Mouse (Mus musculus) liver, embryonic 14.5 days (tissue): Measurements from ENCODE around the gene Cyp17a1. TPM values are rescaled to one million over a fixed set of nuclear protein-coding genes. Genes with fewer than 3 reads are reported as not detected.
A peak's percentile ranks its signal among the peaks of the same experiment; 100 is the strongest.

Experiments used
- ATAC-seq: fragments of 200-750 bp; cut with Nextera tagmentation; 2 replicates; pipeline ENCODE4 v1.8.0; 2017; ENCODE audit warnings: moderate number of reproducible peaks, mild to moderate bottlenecking, moderate library complexity; ENCODE audit not compliant: insufficient read depth
- DNase-seq, 3 experiments: peaks; one replicate each; pipeline ENCODE4 v3.0.0-alpha.2; 2012 to 2013; ENCODE audit warnings: low read depth in 3 of 3, low spot score in 3 of 3
- H3K27ac ChIP-seq: fragments of 300-500 bp; sonication (generic); 2 replicates; pipeline ENCODE4 v1.5.1; 2014; ENCODE audit warnings: moderate library complexity, mild to moderate bottlenecking, control low read depth, inconsistent platforms
- H3K27me3 ChIP-seq: fragments of 300-500 bp; sonication (generic); 2 replicates; pipeline ENCODE4 v1.6.1; 2014; ENCODE audit warnings: mild to moderate bottlenecking, low read length, moderate library complexity; ENCODE audit not compliant: control insufficient read depth, insufficient read depth
- H3K36me3 ChIP-seq: fragments of 300-500 bp; sonication (generic); replicated peaks from 2 replicates; pipeline ENCODE4 v1.6.1; 2014; ENCODE audit warnings: low read depth; ENCODE audit not compliant: control insufficient read depth, insufficient read depth
- H3K4me1 ChIP-seq, 2 experiments: fragments of 200-500 bp in 1 of 2; fragments of 300-500 bp in 1 of 2; sonication (generic) in 1 of 2; replicated peaks; 2 replicates each; pipeline ENCODE4 v1.6.1; 2012 to 2014; ENCODE audit warnings: antibody characterized with exemption in 1 of 2, inconsistent platforms in 1 of 2, low read length in 1 of 2; ENCODE audit not compliant: control insufficient read depth in 2 of 2, insufficient read depth in 2 of 2
- H3K4me2 ChIP-seq: fragments of 300-500 bp; sonication (generic); 2 replicates; pipeline ENCODE4 v1.6.1; 2014; ENCODE audit warnings: low read depth, mild to moderate bottlenecking, control low read depth, moderate library complexity
- H3K4me3 ChIP-seq, 2 experiments: fragments of 200-500 bp in 1 of 2; fragments of 300-500 bp in 1 of 2; sonication (generic) in 1 of 2; 2 replicates each; pipeline ENCODE4 v1.5.1; 2012 to 2014; ENCODE audit warnings: low read depth in 2 of 2, low read length in 2 of 2, mild to moderate bottlenecking in 2 of 2, control low read depth in 1 of 2, inconsistent platforms in 1 of 2, moderate library complexity in 1 of 2; ENCODE audit not compliant: insufficient read depth in 1 of 2
- H3K9ac ChIP-seq: fragments of 300-500 bp; sonication (generic); replicated peaks from 2 replicates; pipeline ENCODE4 v1.6.1; 2014; ENCODE audit warnings: mild to moderate bottlenecking, control low read depth, moderate library complexity
- H3K9me3 ChIP-seq: fragments of 300-500 bp; sonication (generic); 2 replicates; pipeline ENCODE4 v1.6.1; 2016; ENCODE audit warnings: low read length, mixed read lengths; ENCODE audit not compliant: control insufficient read depth
- CTCF ChIP-seq: IDR thresholded peaks from 2 replicates; pipeline ENCODE4 v1.5.1; 2016; ENCODE audit warnings: antibody characterized with exemption, low read depth, control low read depth
- EP300 ChIP-seq: IDR thresholded peaks from 2 replicates; pipeline ENCODE4 v1.6.1; 2016; ENCODE audit warnings: antibody characterized with exemption, low read depth
- WGBS: fragments of 180-500 bp; shearing (Covaris S2); extraction: QIAGEN DNeasy Blood & Tissue Kit; methylation state at CpG from one replicate; pipeline ENCODE4 v1.1.7; 2014; ENCODE audit not compliant: insufficient replicate concordance; 5-methylcytosine and 5-hydroxymethylcytosine counted together
- polyA plus RNA-seq, 2 experiments: library from polyadenylated mRNA; depleted of rRNA in 1 of 2; stranded (reverse) in 1 of 2; unstranded in 1 of 2; fragments of >200 nt; fragmentation: Nextera tagmentation in 1 of 2; extraction: Ambion mirVana in 1 of 2; gene quantifications; 2 replicates each; pipeline versions ENCODE4 v1.2.1 to v1.2.3; 2012 to 2014

Gene Cyp17a1
- polyA plus RNA-seq, 2 experiments, result 0.06 to 0.13 TPM

GRCm38 (mm10) chr19:46657339-46658020 is 15.5 kb downstream of the Cyp17a1 start:
- Histone ChIP-seq H3K4me1 (peaks cover 0 to 5% of the 10 kb centered on the region in 2 experiments; a peak in 1 of 4 replicates), H3K9me3 (no peaks in the 10 kb centered on the region), H3K9ac (no peak overlapping the region), H3K36me3 (peaks cover 16% of the 10 kb centered on the region), H3K4me2 (no peak overlapping the region), H3K27me3 (no peaks in the 10 kb centered on the region), H3K4me3 (no peak overlapping the region), H3K27ac (no peak overlapping the region)
- WGBS, result 73% methylated on average over 3 of the region's 3 CpGs
- no peak for ATAC-seq
- DNase-seq, result no peak
- TF ChIP-seq CTCF (peak; percentile 68), EP300 (no peak)

- Histone ChIP-seq H3K9ac (no peak overlapping the region), H3K4me2 (no peak overlapping the region), H3K4me3 (no peak overlapping the region), H3K27ac (no peak overlapping the region), H3K4me1 (no peaks in the 10 kb centered on the region; a peak in 1 of 4 replicates), H3K27me3 (no peaks in the 10 kb centered on the region), H3K9me3 (no peaks in the 10 kb centered on the region), H3K36me3 (peaks cover 20% of the 10 kb centered on the region)
- TF ChIP-seq EP300 (no peak), CTCF (no peak)
- DNase-seq (no peak), ATAC-seq (no peak)
- 86% methylated on average over 21 of the region's 21 CpGs for WGBS
These were observed 16.7 kb downstream of the Cyp17a1 start for GRCm38 (mm10) chr19:46656151-46656840.

GRCm38 (mm10) chr19:46655626-46656025 is 17.3 kb downstream of the Cyp17a1 start:
- Histone ChIP-seq H3K4me2 (no peak overlapping the region), H3K9me3 (no peaks in the 10 kb centered on the region), H3K4me1 (no peaks in the 10 kb centered on the region; a peak in 1 of 4 replicates), H3K4me3 (no peak overlapping the region), H3K27me3 (no peaks in the 10 kb centered on the region), H3K9ac (no peak overlapping the region), H3K27ac (no peak overlapping the region), H3K36me3 (peaks cover 20% of the 10 kb centered on the region)
- 79% methylated on average over 10 of the region's 10 CpGs for WGBS
- no peak for DNase-seq
- TF ChIP-seq CTCF (no peak), EP300 (no peak)
- no peak for ATAC-seq

- Histone ChIP-seq H3K4me1 (no peaks in the 10 kb centered on the region; a peak in 1 of 4 replicates), H3K36me3 (peaks cover 20% of the 10 kb centered on the region), H3K27me3 (no peaks in the 10 kb centered on the region), H3K9ac (no peak overlapping the region), H3K4me2 (no peak overlapping the region), H3K4me3 (no peak overlapping the region), H3K9me3 (no peaks in the 10 kb centered on the region), H3K27ac (no peak overlapping the region)
- TF ChIP-seq EP300 (no peak), CTCF (no peak)
- WGBS, result 75% methylated on average over 14 of the region's 14 CpGs
- DNase-seq (no peak), ATAC-seq (no peak)
These were observed 19.2 kb downstream of the Cyp17a1 start for GRCm38 (mm10) chr19:46653616-46654235.

- DNase-seq (no peak), ATAC-seq (no peak)
- H3K27me3 ChIP-seq, result no peaks in the 10 kb centered on the region
- no peak overlapping the region for H3K9ac ChIP-seq
- H3K4me3 ChIP-seq, result no peak overlapping the region
- H3K9me3 ChIP-seq, result no peaks in the 10 kb centered on the region
- no peak overlapping the region for H3K4me2 ChIP-seq
- no peak for TF ChIP-seq EP300
- TF ChIP-seq CTCF, result no peak
- WGBS, result 71% methylated on average over 5 of the region's 5 CpGs
- H3K36me3 ChIP-seq, result peaks cover 20% of the 10 kb centered on the region
- no peak overlapping the region for H3K27ac ChIP-seq
- no peaks in the 10 kb centered on the region; a peak in 1 of 4 replicates for H3K4me1 ChIP-seq
These were observed 19.8 kb downstream of the Cyp17a1 start for GRCm38 (mm10) chr19:46653188-46653587.
